Comparison of ENCODE assay signal across 17 mouse cellular contexts in genomic region chr17:31525816-31526215, GRCm38 (mm10).
"Had no signal": no experiment of that assay in that cellular context is flagged by ENCODE, and none has a peak within 500 bp of the region (broad histone marks: within the 10 kb centered on the region; RNA-seq: fewer than 3 reads in every experiment).

No protein-coding gene starts in this region.

- DNase-seq: kidney, adult 8-10 months; kidney, postnatal 10 days; kidney, postnatal 36 days; liver, embryonic 13.5 days; lung, adult 2 months; lung, postnatal 14 days; lung, postnatal 4 days; right cerebral cortex, adult 18-20 months; right cerebral cortex, postnatal 14 days; right cerebral cortex, postnatal 4 days; thymus, postnatal 36 days had no signal

- H3K27ac ChIP-seq: kidney, embryonic 15.5 days; liver, embryonic 13.5 days; midbrain, embryonic 12.5 days; midbrain, embryonic 15.5 days; neural tube, embryonic 12.5 days; neural tube, embryonic 15.5 days; stomach, embryonic 15.5 days had no signal

- H3K27me3 ChIP-seq: kidney, embryonic 15.5 days; liver, embryonic 13.5 days; midbrain, embryonic 12.5 days; midbrain, embryonic 15.5 days; neural tube, embryonic 12.5 days; neural tube, embryonic 15.5 days; stomach, embryonic 15.5 days had no signal

- H3K9ac ChIP-seq: kidney, embryonic 15.5 days; liver, embryonic 13.5 days; midbrain, embryonic 12.5 days; midbrain, embryonic 15.5 days; neural tube, embryonic 12.5 days; neural tube, embryonic 15.5 days; stomach, embryonic 15.5 days had no signal

- ATAC-seq: midbrain, embryonic 15.5 days had no signal

- H3K9me3 ChIP-seq: kidney, embryonic 15.5 days; liver, embryonic 13.5 days; midbrain, embryonic 12.5 days; midbrain, embryonic 15.5 days; neural tube, embryonic 12.5 days; neural tube, embryonic 15.5 days; stomach, embryonic 15.5 days had no signal

- H3K4me3 ChIP-seq: kidney, embryonic 15.5 days; liver, embryonic 13.5 days; midbrain, embryonic 12.5 days; midbrain, embryonic 15.5 days; neural tube, embryonic 12.5 days; neural tube, embryonic 15.5 days; stomach, embryonic 15.5 days had no signal

- H3K4me2 ChIP-seq: kidney, embryonic 15.5 days; liver, embryonic 13.5 days; midbrain, embryonic 12.5 days; midbrain, embryonic 15.5 days; neural tube, embryonic 12.5 days; neural tube, embryonic 15.5 days; stomach, embryonic 15.5 days had no signal
